Mouse (Mus musculus) forebrain, embryonic 11.5 days (tissue): ENCODE measurements at regions not wholly inside any gene's neighbourhood (a gene's known extent, or its start where the extent isn't known, plus 50 kb on each side); places are given as distances from the start of the nearest gene placed in this dataset.
A peak's percentile ranks its signal among the peaks of the same experiment; 100 is the strongest.
"Not testable (repeated sequence)": the region's sequence is repeated elsewhere in the genome, so short reads cannot be mapped to it uniquely, and the experiment has no call there.

ENCODE experiments used
- ATAC-seq: fragments of 200-750 bp; cut with Nextera tagmentation; replicated peaks from 2 replicates; pipeline ENCODE4 v1.8.0; 2017; ENCODE audit warnings: moderate TSS enrichment; ENCODE audit not compliant: low FRiP score
- DNase-seq: peaks from one replicate; pipeline ENCODE4 v3.0.0-alpha.2; 2017; ENCODE audit warnings: low spot score
- H3K27ac ChIP-seq: fragments of 300-500 bp; sonication (generic); 2 replicates; pipeline ENCODE4 v1.5.1; 2014; ENCODE audit warnings: low read depth, low read length
- H3K27me3 ChIP-seq: fragments of 300-500 bp; sonication (generic); 2 replicates; pipeline ENCODE4 v1.6.1; 2014; ENCODE audit warnings: mild to moderate bottlenecking, low read length, mixed read lengths; ENCODE audit not compliant: control insufficient read depth, insufficient read depth
- H3K36me3 ChIP-seq: fragments of 300-500 bp; sonication (generic); 2 replicates; pipeline ENCODE4 v1.6.1; 2014; ENCODE audit warnings: mild to moderate bottlenecking, low read length, moderate library complexity, mixed read lengths; ENCODE audit not compliant: control insufficient read depth, insufficient read depth
- H3K4me1 ChIP-seq: fragments of 300-500 bp; sonication (generic); replicated peaks from 2 replicates; pipeline ENCODE4 v1.6.1; 2014; ENCODE audit warnings: low read length, mixed read lengths; ENCODE audit not compliant: control insufficient read depth, insufficient read depth
- H3K4me2 ChIP-seq: fragments of 300-500 bp; sonication (generic); 2 replicates; pipeline ENCODE4 v1.6.1; 2014; ENCODE audit warnings: low read depth, mild to moderate bottlenecking, low read length, moderate library complexity, mixed read lengths; ENCODE audit not compliant: severe bottlenecking
- H3K4me3 ChIP-seq: fragments of 300-500 bp; sonication (generic); 2 replicates; pipeline ENCODE4 v1.5.1; 2014; ENCODE audit warnings: low read depth, low read length
- H3K9ac ChIP-seq: fragments of 300-500 bp; sonication (generic); 2 replicates; pipeline ENCODE4 v1.6.1; 2014; ENCODE audit warnings: low read length
- H3K9me3 ChIP-seq: fragments of 300-500 bp; sonication (generic); 2 replicates; pipeline ENCODE4 v1.6.1; 2016; ENCODE audit warnings: low read length, mixed read lengths; ENCODE audit not compliant: control insufficient read depth
- WGBS: fragments of 180-500 bp; shearing (Covaris S2); extraction: QIAGEN DNeasy Blood & Tissue Kit; methylation state at CpG from one replicate; pipeline ENCODE4 v1.1.7; 2014; 5-methylcytosine and 5-hydroxymethylcytosine counted together

DNA sequence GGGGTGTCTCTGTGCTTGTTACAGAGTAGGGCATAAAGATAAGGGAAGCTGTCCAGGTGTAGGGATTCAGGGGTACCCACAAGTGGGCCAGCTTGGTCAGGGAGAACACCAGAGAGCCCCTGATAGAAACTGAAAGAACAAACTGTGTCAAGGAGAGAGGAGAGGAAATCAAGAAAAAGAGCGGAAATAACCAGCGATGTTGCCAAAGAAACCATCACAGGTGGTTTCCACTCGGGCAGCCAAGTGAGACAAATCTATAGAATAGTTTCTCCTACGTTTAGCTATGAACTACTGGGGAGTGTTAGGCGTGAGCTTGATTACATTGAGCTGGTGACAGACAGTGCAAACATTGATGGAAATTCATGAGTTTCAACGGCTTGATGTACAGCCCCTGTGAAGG, 138.8 kb downstream of the Glrx3 start:
- no peak overlapping the region for H3K4me3 ChIP-seq
- H3K27me3 ChIP-seq: no peaks in the 10 kb centered on the region
- no peaks in the 10 kb centered on the region for H3K4me1 ChIP-seq
- no peaks in the 10 kb centered on the region for H3K9me3 ChIP-seq
- WGBS: 74% methylated on average over 6 of the region's 6 CpGs
- H3K27ac ChIP-seq: no peak overlapping the region
- DNase-seq: no peak
- ATAC-seq: no peak
- no peaks in the 10 kb centered on the region for H3K36me3 ChIP-seq
- no peak overlapping the region for H3K4me2 ChIP-seq
- H3K9ac ChIP-seq: no peak overlapping the region

DNA sequence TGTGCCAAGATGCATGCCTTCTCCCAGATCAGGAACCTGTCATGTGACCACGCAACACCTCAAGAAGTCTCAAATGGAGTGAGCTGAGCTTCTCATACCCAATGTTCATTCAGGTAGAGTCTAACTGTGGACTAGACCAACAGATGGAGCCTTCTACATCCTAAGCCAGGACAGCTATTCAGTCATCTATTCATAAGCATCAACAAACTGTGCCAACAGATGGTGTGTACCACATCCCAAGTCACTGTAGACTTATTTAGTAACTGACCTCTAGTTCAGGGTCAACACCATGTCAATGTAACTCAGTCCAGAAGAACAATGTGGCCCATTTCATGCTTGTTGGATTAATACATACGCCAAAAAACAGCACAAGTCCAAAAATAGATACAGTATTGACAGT, 146.1 kb downstream of the Glrx3 start:
- no peaks in the 10 kb centered on the region for H3K4me1 ChIP-seq
- no peaks in the 10 kb centered on the region for H3K27me3 ChIP-seq
- 89% methylated on average over 2 of the region's 2 CpGs for WGBS
- no peaks in the 10 kb centered on the region for H3K9me3 ChIP-seq
- H3K4me2 ChIP-seq: no peak overlapping the region
- H3K27ac ChIP-seq: no peak overlapping the region
- H3K36me3 ChIP-seq: no peaks in the 10 kb centered on the region
- H3K4me3 ChIP-seq: no peak overlapping the region
- no peak for ATAC-seq
- DNase-seq: no peak
- no peak overlapping the region for H3K9ac ChIP-seq

DNA sequence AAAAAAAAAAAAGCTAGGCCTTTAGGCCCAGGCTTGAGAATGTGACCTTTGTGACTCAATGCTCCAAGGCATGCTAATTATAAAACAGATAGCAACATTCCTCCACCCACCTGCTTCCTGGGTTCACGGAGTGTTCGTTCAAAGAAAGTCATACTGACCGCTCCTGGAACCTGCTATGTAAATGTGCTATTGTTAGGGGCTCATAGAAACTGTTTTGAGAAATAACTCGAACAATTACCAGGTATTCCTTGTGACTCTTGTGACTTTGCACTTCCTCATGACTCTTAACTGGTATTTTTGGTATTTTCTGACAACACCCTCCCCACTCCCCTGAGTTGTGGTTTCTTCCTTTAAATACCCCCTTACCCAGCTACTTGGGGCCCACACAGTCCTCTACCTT, 147.5 kb downstream of the Glrx3 start:
- H3K9me3 ChIP-seq, H3K36me3 ChIP-seq, DNase-seq, H3K4me2 ChIP-seq, H3K4me1 ChIP-seq, H3K4me3 ChIP-seq, ATAC-seq, H3K27ac ChIP-seq, H3K9ac ChIP-seq, H3K27me3 ChIP-seq: not testable (repeated sequence)
- WGBS: 88% methylated on average over 4 of the region's 4 CpGs

DNA sequence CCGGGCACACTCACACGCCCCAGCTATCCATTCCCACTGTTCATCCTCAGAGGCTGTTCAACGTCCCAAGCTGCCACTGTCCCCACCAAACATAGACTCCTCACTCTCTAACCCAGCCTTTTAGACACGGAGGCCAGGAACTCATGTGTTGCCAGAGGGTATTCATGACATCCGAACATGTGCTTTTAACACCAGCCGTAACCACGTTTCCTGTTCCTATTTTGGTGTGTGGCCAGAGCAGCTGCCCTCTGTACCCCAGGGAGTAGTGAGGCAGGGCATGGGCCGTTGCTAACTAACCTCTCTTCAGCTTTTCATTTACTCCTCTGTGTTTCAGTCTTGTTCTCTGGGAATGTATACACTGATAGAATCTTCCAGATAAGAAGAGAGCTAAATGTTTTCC, 156.2 kb downstream of the Glrx3 start:
- Histone ChIP-seq H3K4me2 (no peak overlapping the region), H3K27me3 (no peaks in the 10 kb centered on the region), H3K9me3 (no peaks in the 10 kb centered on the region), H3K4me1 (no peaks in the 10 kb centered on the region), H3K36me3 (no peaks in the 10 kb centered on the region), H3K9ac (no peak overlapping the region), H3K4me3 (no peak overlapping the region), H3K27ac (no peak overlapping the region)
- WGBS: 71% methylated on average over 8 of the region's 8 CpGs
- no peak for DNase-seq
- no peak for ATAC-seq

DNA sequence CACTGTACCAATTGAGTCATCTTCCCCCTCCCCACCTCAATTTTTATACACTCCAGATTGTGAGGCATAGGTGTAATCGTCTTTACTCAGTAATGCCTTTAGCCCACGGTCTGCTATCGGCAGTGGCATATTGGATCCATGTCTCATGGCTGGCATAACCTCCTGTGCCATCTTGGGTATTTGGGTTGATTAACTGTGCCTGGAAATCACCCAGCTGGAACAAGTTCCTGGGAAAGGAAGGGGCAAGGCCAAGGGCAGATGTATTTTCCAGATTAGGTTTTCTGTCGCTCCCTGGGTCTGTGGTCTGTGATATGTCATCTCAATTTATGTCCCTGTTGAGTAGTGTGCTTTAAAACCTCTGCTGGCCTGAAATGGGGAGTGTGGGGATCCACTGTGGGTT, 158.2 kb downstream of the Glrx3 start:
- ATAC-seq (no peak), DNase-seq (no peak)
- Histone ChIP-seq H3K4me1 (no peaks in the 10 kb centered on the region), H3K27ac (no peak overlapping the region), H3K27me3 (no peaks in the 10 kb centered on the region), H3K36me3 (no peaks in the 10 kb centered on the region), H3K9ac (no peak overlapping the region), H3K9me3 (no peaks in the 10 kb centered on the region), H3K4me3 (no peak overlapping the region), H3K4me2 (no peak overlapping the region)
- 92% methylated on average over 4 of the region's 4 CpGs for WGBS

DNA sequence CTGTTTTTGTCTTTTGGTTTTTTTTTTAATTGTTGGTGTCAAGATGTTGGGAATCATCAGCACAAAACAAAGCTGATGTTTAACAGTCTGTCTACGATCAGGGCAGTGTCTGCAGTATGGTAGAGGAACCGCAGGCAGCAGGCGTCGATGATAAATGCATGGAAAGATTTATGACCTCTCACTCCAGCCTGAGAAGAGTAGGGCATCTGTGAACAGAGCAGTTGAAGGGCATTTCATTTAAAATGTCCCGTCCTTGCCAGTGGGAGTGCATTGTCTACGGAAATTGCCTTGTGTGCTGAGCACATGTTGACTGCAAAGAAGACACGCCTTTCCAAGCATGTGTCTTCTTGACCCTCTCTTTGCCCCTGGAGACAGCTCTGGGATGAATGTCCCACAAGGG, 158.7 kb downstream of the Glrx3 start:
- Histone ChIP-seq H3K9ac (no peak overlapping the region), H3K4me1 (no peaks in the 10 kb centered on the region), H3K9me3 (no peaks in the 10 kb centered on the region), H3K27ac (no peak overlapping the region), H3K27me3 (no peaks in the 10 kb centered on the region), H3K36me3 (no peaks in the 10 kb centered on the region), H3K4me2 (no peak overlapping the region), H3K4me3 (no peak overlapping the region)
- ATAC-seq (no peak), DNase-seq (no peak)
- 81% methylated on average over 7 of the region's 7 CpGs for WGBS

DNA sequence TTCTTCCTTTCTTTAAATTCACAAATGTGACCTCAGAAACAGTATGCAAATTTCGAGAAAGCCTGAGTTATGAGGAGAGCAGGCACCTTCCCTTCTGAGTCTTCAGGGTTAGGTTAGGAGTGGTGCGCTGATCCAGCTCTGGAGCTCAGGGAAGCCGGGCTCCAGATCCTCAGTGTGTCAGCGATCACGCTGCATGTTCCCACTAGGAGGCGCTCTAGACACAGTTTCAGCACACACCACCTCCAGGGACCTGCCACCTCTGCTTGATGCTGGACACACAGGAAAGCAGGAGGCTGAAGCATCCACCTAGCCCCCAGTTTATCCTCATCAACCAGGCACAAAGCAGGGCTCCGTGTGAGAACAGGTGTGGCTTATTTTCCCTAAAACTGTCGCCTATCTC, 165.6 kb downstream of the Glrx3 start:
- H3K4me2 ChIP-seq: no peak overlapping the region
- no peak overlapping the region for H3K4me3 ChIP-seq
- no peaks in the 10 kb centered on the region for H3K4me1 ChIP-seq
- H3K9ac ChIP-seq: no peak overlapping the region
- no peaks in the 10 kb centered on the region for H3K27me3 ChIP-seq
- WGBS: 3% methylated on average over 8 of the region's 8 CpGs
- no peaks in the 10 kb centered on the region for H3K9me3 ChIP-seq
- DNase-seq (peak; percentile 86), ATAC-seq (peak; percentile 77)
- H3K27ac ChIP-seq: no peak overlapping the region
- H3K36me3 ChIP-seq: no peaks in the 10 kb centered on the region

DNA sequence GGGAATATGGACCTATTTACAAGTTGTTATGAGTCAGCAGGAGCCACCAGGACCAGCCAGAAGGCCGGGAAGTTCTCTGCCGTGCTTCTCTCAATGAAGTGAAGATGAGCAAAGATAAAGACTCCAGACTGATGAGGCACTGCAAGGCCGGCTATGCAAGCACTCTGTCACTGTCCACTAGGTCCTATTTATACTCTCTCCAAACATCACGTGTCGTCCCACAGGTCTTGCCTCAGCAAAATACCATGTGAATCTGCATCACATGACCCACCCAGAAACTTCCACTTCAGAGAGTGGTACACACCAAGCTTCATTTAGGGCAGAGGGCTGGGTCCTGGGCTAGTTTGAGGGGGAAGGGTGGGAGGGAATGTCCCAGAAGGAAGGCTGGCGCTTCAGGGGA, 172.3 kb downstream of the Glrx3 start:
- H3K4me1 ChIP-seq: no peaks in the 10 kb centered on the region
- ATAC-seq (no peak), DNase-seq (no peak)
- 86% methylated on average over 6 of the region's 6 CpGs for WGBS
- no peaks in the 10 kb centered on the region for H3K27me3 ChIP-seq
- no peak overlapping the region for H3K4me2 ChIP-seq
- H3K4me3 ChIP-seq: no peak overlapping the region
- no peaks in the 10 kb centered on the region for H3K9me3 ChIP-seq
- no peak overlapping the region for H3K27ac ChIP-seq
- H3K36me3 ChIP-seq: no peaks in the 10 kb centered on the region
- H3K9ac ChIP-seq: no peak overlapping the region

DNA sequence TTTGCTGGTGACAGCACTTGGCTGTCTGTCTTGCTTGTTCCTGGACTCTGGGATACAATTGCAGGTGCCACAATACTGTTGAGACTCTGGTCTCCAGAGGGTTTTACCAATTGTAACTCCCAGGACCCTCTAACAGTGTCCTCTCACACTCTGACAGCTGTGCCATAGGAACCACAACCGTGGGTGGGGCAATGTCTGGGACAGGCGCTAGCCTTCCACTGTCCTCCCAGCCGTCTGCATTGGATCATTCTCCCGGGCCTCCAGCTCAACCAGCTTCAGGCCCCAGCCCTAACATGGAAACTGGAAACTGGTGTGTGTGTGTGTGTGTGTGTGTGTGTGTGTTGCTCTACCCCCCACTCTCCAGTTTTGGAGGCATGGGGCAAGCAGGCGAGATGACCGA, 173.9 kb downstream of the Glrx3 start:
- no peak for ATAC-seq
- Histone ChIP-seq H3K27ac (no peak overlapping the region), H3K4me2 (no peak overlapping the region), H3K9ac (no peak overlapping the region), H3K36me3 (no peaks in the 10 kb centered on the region), H3K27me3 (no peaks in the 10 kb centered on the region), H3K4me3 (no peak overlapping the region), H3K9me3 (no peaks in the 10 kb centered on the region), H3K4me1 (no peaks in the 10 kb centered on the region)
- 77% methylated on average over 6 of the region's 6 CpGs for WGBS
- DNase-seq: no peak
